Mouse (Mus musculus) small intestine, adult 10 weeks (tissue): Measurements from ENCODE around the gene Zfp157. TPM values are rescaled to one million over a fixed set of nuclear protein-coding genes. Genes with fewer than 3 reads are reported as not detected.

Source experiments
- polyA plus RNA-seq: library from polyadenylated mRNA; stranded (reverse); fragments of 350-450 nt; fragmentation: Illumina TruSeq; extraction: RNeasy Lipid Tissue Mini Kit (QIAGEN cat#74804); gene quantifications from one replicate; pipeline ENCODE4 v1.2.3, GENCODE M21; 2014; ENCODE audit warnings: low replicate concordance

The Zfp157 gene
- polyA plus RNA-seq, result 18.0 TPM

DNA sequence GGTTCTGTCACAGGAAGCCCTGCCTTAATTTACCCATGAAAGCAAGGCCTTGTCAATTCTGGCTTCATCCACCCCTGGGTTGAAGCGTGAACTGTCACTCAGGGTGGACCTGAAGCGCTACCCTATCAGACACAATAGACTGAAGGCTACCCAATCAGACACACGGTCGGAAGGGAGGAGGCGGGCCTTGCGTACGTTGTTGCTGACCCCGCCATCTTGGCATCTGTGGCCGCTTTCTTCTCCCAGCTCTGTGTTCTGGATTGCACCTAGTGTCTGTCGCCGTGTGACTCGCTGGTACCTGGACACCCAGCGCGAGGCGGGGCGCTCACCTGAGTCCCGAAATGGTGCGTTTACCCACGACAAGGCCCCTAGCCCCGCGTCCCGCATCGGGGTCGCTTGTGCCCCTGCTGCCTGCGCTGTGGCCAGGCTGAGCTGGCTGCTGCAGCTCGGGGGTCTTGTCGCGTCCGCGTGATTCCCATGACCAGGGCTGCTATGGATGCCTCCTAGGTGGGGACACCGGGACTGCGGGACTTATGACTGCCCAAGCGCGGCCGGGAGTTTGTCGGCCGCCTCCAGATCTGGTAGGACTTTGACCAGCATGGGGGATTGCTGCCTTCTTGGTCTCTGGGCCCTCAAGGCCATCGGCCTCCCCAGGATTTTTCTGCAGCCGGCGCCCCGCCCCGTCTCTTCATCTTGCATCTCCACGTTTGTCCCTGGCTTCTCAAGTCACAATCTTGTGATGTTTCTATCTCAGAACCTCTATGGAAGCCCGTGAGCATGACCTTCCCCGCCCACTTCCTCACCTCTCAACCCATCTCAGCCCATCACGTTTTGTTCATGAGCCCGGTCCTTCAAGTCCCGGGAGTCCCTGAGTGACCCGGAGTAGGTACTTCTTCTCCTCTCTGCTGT, at the start of gene Zfp157:
Gene Zfp157, plus strand, starts transcription at position 183 of the 909 bp plus-strand sequence.

Other genes with a start within 250 kb of the Zfp157 start
- gene Mblac1, start 247.2 kb upstream of the Zfp157 start, polyA plus RNA-seq, result 0.33 TPM
- gene Nxpe5, start 215.6 kb upstream of the Zfp157 start, polyA plus RNA-seq, result 0.30 TPM
- 0.71 TPM for gene Lamtor4, start 186.0 kb upstream of the Zfp157 start, polyA plus RNA-seq
- 1.8 TPM for gene BC037034, start 177.4 kb upstream of the Zfp157 start, polyA plus RNA-seq
- not detected for gene Gal3st4, start 168.6 kb upstream of the Zfp157 start, polyA plus RNA-seq
- not detected for gene Gm43720, start 161.5 kb upstream of the Zfp157 start, polyA plus RNA-seq
- 0.67 TPM for gene Gpc2, start 161.5 kb upstream of the Zfp157 start, polyA plus RNA-seq
- 0.48 TPM for gene Stag3, start 161.2 kb upstream of the Zfp157 start, polyA plus RNA-seq
- gene Pvrig, start 99.5 kb upstream of the Zfp157 start, polyA plus RNA-seq, result 1.3 TPM
- gene 1700123K08Rik, start 123.2 kb downstream of the Zfp157 start, polyA plus RNA-seq, result not detected
- gene Zfp68, start 178.3 kb downstream of the Zfp157 start, polyA plus RNA-seq, result 66.1 TPM
- 6.3 TPM for gene A430033K04Rik, start 181.4 kb downstream of the Zfp157 start, polyA plus RNA-seq